ENCODE assay signal across 8 mouse cellular contexts in genomic region chr6:57535386-57535936, GRCm38 (mm10). TPM values are rescaled to one million over a fixed set of nuclear protein-coding genes. Genes with fewer than 3 reads are reported as not detected.
DNase-seq lines count a peak whose midpoint lies in the region; ATAC-seq and TF ChIP-seq lines count a peak whose summit lies in the region.

Ppm1k (minus strand) TSS chr6:57535468.

- peak; percentile 98 for DNase-seq in CD4-positive helper T cell, adult 2 months (ENCODE audit: low read depth, low spot score)
- DNase-seq in brain, embryonic 18.5 days (ENCODE audit: low read depth, low spot score), result peak; percentile 97
- DNase-seq in kidney, postnatal 0 days (ENCODE audit: low spot score), result peak; percentile 100
- DNase-seq in liver, embryonic 11.5 days (ENCODE audit: low spot score), result peak; percentile 87
- DNase-seq in naive thymus-derived CD4-positive, alpha-beta T cell, adult 2 months (ENCODE audit: low read depth), result peak; percentile 98

- H3K9ac ChIP-seq in heart, embryonic 12.5 days, result peak within 1 kb of the TSS; percentile 86
- peak within 1 kb of the TSS; percentile 79 for H3K9ac ChIP-seq in kidney, postnatal 0 days (ENCODE audit: low read depth, low read length)
- H3K9ac ChIP-seq in liver, embryonic 11.5 days (ENCODE audit: low read depth, low read length), result peak within 1 kb of the TSS; percentile 59
- peak within 1 kb of the TSS; percentile 43 for H3K9ac ChIP-seq in stomach, embryonic 14.5 days (replicated peaks; ENCODE audit: low read depth, low read length)

- peak within 1 kb of the TSS; percentile 84 for H3K4me3 ChIP-seq in heart, embryonic 12.5 days
- H3K4me3 ChIP-seq in kidney, postnatal 0 days (replicated peaks; ENCODE audit: low read depth, low read length), result peak within 1 kb of the TSS; percentile 77
- H3K4me3 ChIP-seq in liver, embryonic 11.5 days (ENCODE audit: low read depth, low read length), result peak within 1 kb of the TSS; percentile 72
- peak within 1 kb of the TSS; percentile 71 for H3K4me3 ChIP-seq in stomach, embryonic 14.5 days (ENCODE audit: low read depth, low read length)

- H3K36me3 ChIP-seq in heart, embryonic 12.5 days, result no peaks in the 10 kb centered on the region
- H3K36me3 ChIP-seq in kidney, postnatal 0 days (ENCODE audit: insufficient read depth, low read length), result no peaks in the 10 kb centered on the region
- no peaks in the 10 kb centered on the region for H3K36me3 ChIP-seq in liver, embryonic 11.5 days (ENCODE audit: control insufficient read depth, insufficient read depth, low read length)
- H3K36me3 ChIP-seq in stomach, embryonic 14.5 days (ENCODE audit: control insufficient read depth, insufficient read depth, low read length), result no peaks in the 10 kb centered on the region

- H3K4me2 ChIP-seq in heart, embryonic 12.5 days, result peak within 1 kb of the TSS; percentile 78
- peak within 1 kb of the TSS; percentile 89 for H3K4me2 ChIP-seq in kidney, postnatal 0 days (ENCODE audit: low read length)
- H3K4me2 ChIP-seq in liver, embryonic 11.5 days, result peak within 1 kb of the TSS; percentile 76
- peak within 1 kb of the TSS; percentile 69 for H3K4me2 ChIP-seq in stomach, embryonic 14.5 days (replicated peaks; ENCODE audit: low read depth, low read length)

- H3K4me1 ChIP-seq in heart, embryonic 12.5 days (replicated peaks), result peaks cover 19% of the 10 kb centered on the region
- no peaks in the 10 kb centered on the region for H3K4me1 ChIP-seq in kidney, postnatal 0 days (replicated peaks; ENCODE audit: insufficient read depth, low read length)
- no peaks in the 10 kb centered on the region; the same call in none of the 2 replicates for H3K4me1 ChIP-seq in liver, embryonic 11.5 days (replicated peaks; ENCODE audit: control insufficient read depth, insufficient read depth, low read length)
- H3K4me1 ChIP-seq in stomach, embryonic 14.5 days (ENCODE audit: control insufficient read depth, insufficient read depth, low read length), result peaks cover 5% of the 10 kb centered on the region; the same call in 1 of the 2 replicates

- ATAC-seq in erythroid progenitor cell, adult 5-6 weeks (replicated peaks; ENCODE audit: low FRiP score, poor library complexity, severe bottlenecking), result peak; percentile 96
- peak; percentile 93 for ATAC-seq in heart, embryonic 12.5 days (ENCODE audit: insufficient number of reproducible peaks, low FRiP score)
- ATAC-seq in kidney, postnatal 0 days (replicated peaks; ENCODE audit: low FRiP score, low read depth), result peak; percentile 99
- peak; percentile 96 for ATAC-seq in liver, embryonic 11.5 days (replicated peaks; ENCODE audit: low FRiP score)
- ATAC-seq in stomach, embryonic 14.5 days (ENCODE audit: insufficient number of reproducible peaks, insufficient read depth, low FRiP score, low read depth), result peak; percentile 98

- peak within 1 kb of the TSS; percentile 93 for H3K27ac ChIP-seq in heart, embryonic 12.5 days (ENCODE audit: poor library complexity, severe bottlenecking)
- H3K27ac ChIP-seq in kidney, postnatal 0 days, result peak within 1 kb of the TSS; percentile 88
- peak within 1 kb of the TSS; percentile 38; the same call in 1 of the 2 replicates for H3K27ac ChIP-seq in liver, embryonic 11.5 days (ENCODE audit: low read depth, low read length)
- H3K27ac ChIP-seq in stomach, embryonic 14.5 days (ENCODE audit: low read length), result peak within 1 kb of the TSS; percentile 87

- no peaks in the 10 kb centered on the region for H3K9me3 ChIP-seq in heart, embryonic 12.5 days (replicated peaks)
- no peaks in the 10 kb centered on the region for H3K9me3 ChIP-seq in kidney, postnatal 0 days (replicated peaks; ENCODE audit: low read length)
- H3K9me3 ChIP-seq in liver, embryonic 11.5 days (ENCODE audit: control insufficient read depth, low read length), result no peaks in the 10 kb centered on the region
- no peaks in the 10 kb centered on the region for H3K9me3 ChIP-seq in stomach, embryonic 14.5 days (ENCODE audit: control insufficient read depth, low read depth, low read length)

- under 1% methylated on average over 24 of the region's 24 CpGs for WGBS in heart, embryonic 12.5 days
- WGBS in kidney, postnatal 0 days, result under 1% methylated on average over 24 of the region's 24 CpGs
- WGBS in liver, embryonic 11.5 days, result under 1% methylated on average over 24 of the region's 24 CpGs
- WGBS in stomach, embryonic 14.5 days, result under 1% methylated on average over 24 of the region's 24 CpGs

- no peaks in the 10 kb centered on the region for H3K27me3 ChIP-seq in heart, embryonic 12.5 days (replicated peaks)
- no peaks in the 10 kb centered on the region for H3K27me3 ChIP-seq in kidney, postnatal 0 days (ENCODE audit: insufficient read depth, low read length)
- no peaks in the 10 kb centered on the region for H3K27me3 ChIP-seq in liver, embryonic 11.5 days (replicated peaks; ENCODE audit: control insufficient read depth, insufficient read depth, low read length)
- no peaks in the 10 kb centered on the region for H3K27me3 ChIP-seq in stomach, embryonic 14.5 days (ENCODE audit: control insufficient read depth, insufficient read depth, low read length)

- no peak for TF ChIP-seq CTCF in kidney, postnatal 0 days (IDR thresholded peaks at IDR 0.05; ENCODE audit: low read depth)

RNA-seq across cellular contexts. Expression of gene Ppm1k, which starts in this region (rescaled TPM):
- 0.42 and 1.4 TPM in 2 replicates for total RNA-seq in erythroid progenitor cell, adult 5-6 weeks (2015; ENCODE audit: low replicate concordance)
- 0.91 and 21.4 TPM in 2 replicates for total RNA-seq in erythroid progenitor cell, adult 5-6 weeks (2017; ENCODE audit: low replicate concordance)
- 15.5 and 16.6 TPM in 2 replicates for polyA plus RNA-seq in heart, embryonic 12.5 days (2016; fragmentation: Nextera tagmentation; extraction: Ambion mirVana)
- polyA plus RNA-seq in kidney, postnatal 0 days (2015; fragmentation: Nextera tagmentation; extraction: Ambion mirVana), result 2.7 and 3.6 TPM in 2 replicates
- polyA plus RNA-seq in liver, embryonic 11.5 days (2014; fragmentation: Nextera tagmentation; extraction: Ambion mirVana), result 3.5 TPM in 2 replicates
- 4.7 and 6.5 TPM in 2 replicates for polyA plus RNA-seq in stomach, embryonic 14.5 days (2014; fragmentation: Nextera tagmentation; extraction: Ambion mirVana)

Comparison
In these comparisons a context has a peak if more than half of its experiments do, and no peak if none do; other contexts are left out.
1. Peak in every context shown above with its lines: DNase-seq, ATAC-seq, H3K4me3 ChIP-seq and H3K27ac ChIP-seq.
2. H3K27ac ChIP-seq: peak in every context shown above with its lines; median percentile 93 in heart, embryonic 12.5 days; 88 in kidney, postnatal 0 days; 87 in stomach, embryonic 14.5 days; 38 in liver, embryonic 11.5 days.